Mouse (Mus musculus) forebrain, embryonic 16.5 days (tissue): ENCODE data around the gene Ptcd3. TPM values are rescaled to one million over a fixed set of nuclear protein-coding genes. Genes with fewer than 3 reads are reported as not detected.
A peak's percentile ranks its signal among the peaks of the same experiment; 100 is the strongest.
"Not testable (repeated sequence)": the region's sequence is repeated elsewhere in the genome, so short reads cannot be mapped to it uniquely, and the experiment has no call there.

ENCODE experiments used
- ATAC-seq: fragments of 200-750 bp; cut with Nextera tagmentation; 2 replicates; pipeline ENCODE4 v1.8.0; 2017; ENCODE audit warnings: mild to moderate bottlenecking, moderate library complexity
- H3K27ac ChIP-seq: fragments of 300-500 bp; sonication (generic); 2 replicates; pipeline ENCODE4 v1.5.1; 2014; ENCODE audit warnings: low read length, control low read depth
- H3K27me3 ChIP-seq: fragments of 300-500 bp; sonication (generic); replicated peaks from 2 replicates; pipeline ENCODE4 v1.6.1; 2014; ENCODE audit warnings: low read length; ENCODE audit not compliant: control insufficient read depth, insufficient read depth
- H3K36me3 ChIP-seq: fragments of 300-500 bp; sonication (generic); 2 replicates; pipeline ENCODE4 v1.6.1; 2014; ENCODE audit not compliant: control insufficient read depth, insufficient read depth
- H3K4me1 ChIP-seq: fragments of 300-500 bp; sonication (generic); replicated peaks from 2 replicates; pipeline ENCODE4 v1.6.1; 2014; ENCODE audit warnings: low read length; ENCODE audit not compliant: control insufficient read depth, insufficient read depth
- H3K4me2 ChIP-seq: fragments of 300-500 bp; sonication (generic); 2 replicates; pipeline ENCODE4 v1.6.1; 2014; ENCODE audit warnings: mild to moderate bottlenecking, low read length, control low read depth
- H3K4me3 ChIP-seq: fragments of 300-500 bp; sonication (generic); replicated peaks from 2 replicates; pipeline ENCODE4 v1.5.1; 2014; ENCODE audit warnings: mild to moderate bottlenecking, low read length, control low read depth
- H3K9ac ChIP-seq: fragments of 300-500 bp; sonication (generic); replicated peaks from 2 replicates; pipeline ENCODE4 v1.6.1; 2014; ENCODE audit warnings: low read depth, low read length, control low read depth
- H3K9me3 ChIP-seq: fragments of 300-500 bp; sonication (generic); 2 replicates; pipeline ENCODE4 v1.6.1; 2016; ENCODE audit warnings: low read length; ENCODE audit not compliant: control insufficient read depth
- WGBS: fragments of 180-500 bp; shearing (Covaris S2); extraction: QIAGEN DNeasy Blood & Tissue Kit; methylation state at CpG from one replicate; pipeline ENCODE4 v1.1.7; 2014; 5-methylcytosine and 5-hydroxymethylcytosine counted together
- polyA plus RNA-seq: library from polyadenylated mRNA; unstranded; fragments of >200 nt; fragmentation: Nextera tagmentation; extraction: Ambion mirVana; gene quantifications from 2 replicates; pipeline ENCODE4 v1.2.1, GENCODE M21; 2015

Gene Ptcd3
- polyA plus RNA-seq, 1 experiment from 2014 or later: 104 TPM

DNA sequence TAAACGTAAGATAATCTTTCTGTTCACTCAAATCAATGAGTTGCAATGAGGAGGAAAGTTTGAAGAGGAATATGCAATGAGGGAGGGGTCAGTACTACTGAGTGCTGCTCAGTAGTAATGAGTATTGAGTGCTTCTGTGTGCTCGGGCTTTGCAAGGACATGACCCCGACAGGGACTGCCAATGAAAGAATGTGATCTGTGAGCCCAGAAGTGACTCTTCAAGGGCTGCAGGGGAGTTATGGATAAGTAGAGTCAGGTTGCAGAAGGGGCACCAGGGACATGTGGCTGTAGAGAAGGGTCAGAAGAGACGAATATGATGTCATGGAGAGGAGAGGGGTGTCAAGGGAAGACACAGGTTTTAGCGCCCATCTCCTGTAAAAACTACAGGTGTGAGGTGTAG is 23.8 kb upstream of the Ptcd3 start:
- Histone ChIP-seq H3K36me3 (peaks cover 20% of the 10 kb centered on the region), H3K4me3 (no peak overlapping the region), H3K9ac (no peak overlapping the region), H3K4me1 (no peaks in the 10 kb centered on the region), H3K27me3 (no peaks in the 10 kb centered on the region), H3K4me2 (no peak overlapping the region), H3K27ac (no peak overlapping the region), H3K9me3 (no peaks in the 10 kb centered on the region)
- WGBS: 87% methylated on average over 5 of the region's 5 CpGs
- ATAC-seq: no peak

DNA sequence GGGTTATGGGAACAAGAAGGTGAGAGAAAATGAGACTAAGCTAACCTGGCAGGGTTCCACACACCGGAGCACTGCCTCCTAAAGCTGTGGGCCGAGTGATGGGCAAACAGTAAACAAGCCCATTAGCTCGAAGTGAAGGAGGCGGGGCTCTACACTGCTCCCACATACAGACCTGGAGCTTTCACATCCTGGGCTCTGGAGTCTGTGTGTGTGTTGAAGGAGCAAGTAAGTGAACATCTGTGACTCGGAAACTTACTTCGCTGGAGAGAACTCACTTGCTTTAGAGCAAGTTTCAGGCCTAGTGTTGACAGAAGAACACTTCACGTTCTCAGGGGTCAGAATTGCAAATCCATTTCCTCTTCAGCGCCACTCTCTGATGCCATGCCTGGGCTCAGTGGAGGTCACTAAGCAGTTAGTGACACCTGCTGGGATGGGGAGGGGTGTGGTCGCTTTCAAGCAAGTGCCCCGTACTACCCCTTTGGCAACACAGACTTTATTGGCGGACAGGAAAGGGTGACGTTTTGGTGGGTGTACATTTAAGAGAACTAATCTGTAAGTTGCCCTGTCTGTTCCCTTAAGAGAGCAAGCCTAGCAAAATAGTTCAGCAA is 22.4 kb upstream of the Ptcd3 start:
- H3K4me3 ChIP-seq: no peak overlapping the region
- no peak for ATAC-seq
- H3K9me3 ChIP-seq: no peaks in the 10 kb centered on the region
- no peaks in the 10 kb centered on the region for H3K27me3 ChIP-seq
- 81% methylated on average over 12 of the region's 12 CpGs for WGBS
- H3K36me3 ChIP-seq: peaks cover 19% of the 10 kb centered on the region
- no peak overlapping the region for H3K4me2 ChIP-seq
- H3K4me1 ChIP-seq: no peaks in the 10 kb centered on the region
- no peak overlapping the region for H3K9ac ChIP-seq
- H3K27ac ChIP-seq: no peak overlapping the region

DNA sequence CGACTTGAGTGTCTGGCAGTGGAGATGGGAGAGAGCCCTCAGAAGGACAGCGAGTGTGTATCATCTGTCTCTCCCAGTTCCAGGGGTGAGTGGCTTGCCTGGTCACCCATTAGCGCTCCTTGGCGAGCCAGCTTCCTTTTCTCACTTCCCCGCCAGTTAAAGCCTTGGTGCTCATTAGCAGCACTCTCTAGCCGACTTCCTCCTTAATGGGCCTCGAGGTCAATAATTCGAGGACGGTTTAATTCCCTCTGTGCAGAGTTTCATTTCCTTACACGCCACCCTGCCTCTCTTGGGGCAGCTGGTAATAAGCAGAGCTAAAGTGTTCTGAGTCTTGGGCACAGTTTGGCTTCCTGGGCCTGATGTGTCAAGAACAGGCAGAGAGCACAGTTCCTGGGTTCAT is 21.5 kb upstream of the Ptcd3 start:
- Histone ChIP-seq H3K27me3 (no peaks in the 10 kb centered on the region), H3K27ac (no peak overlapping the region), H3K4me2 (no peak overlapping the region), H3K9ac (no peak overlapping the region), H3K9me3 (no peaks in the 10 kb centered on the region), H3K36me3 (peaks cover 19% of the 10 kb centered on the region), H3K4me3 (no peak overlapping the region), H3K4me1 (no peaks in the 10 kb centered on the region)
- 89% methylated on average over 10 of the region's 10 CpGs for WGBS
- ATAC-seq: no peak

DNA sequence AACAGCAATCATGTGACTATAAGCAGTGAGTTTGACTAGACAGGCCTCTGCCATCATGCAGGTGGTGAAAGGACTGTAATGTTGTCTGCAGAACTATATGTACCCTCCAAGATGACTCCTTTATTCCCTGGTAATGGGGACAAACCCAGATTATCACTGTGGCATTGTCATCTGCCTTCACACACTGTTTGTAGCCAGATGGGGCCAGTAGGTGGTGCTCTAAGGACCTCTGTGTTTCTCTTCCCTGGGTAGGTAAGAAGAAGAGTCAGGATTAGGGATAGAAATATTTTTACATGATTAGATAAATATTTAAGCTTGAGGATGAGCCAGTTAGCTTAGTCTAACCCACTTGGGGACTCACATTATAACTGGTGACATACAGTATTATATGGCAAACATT is 19.4 kb upstream of the Ptcd3 start:
- Histone ChIP-seq H3K4me1 (no peaks in the 10 kb centered on the region), H3K4me2 (no peak overlapping the region), H3K4me3 (no peak overlapping the region), H3K9me3 (no peaks in the 10 kb centered on the region), H3K27ac (no peak overlapping the region), H3K27me3 (no peaks in the 10 kb centered on the region), H3K36me3 (peaks cover 18% of the 10 kb centered on the region), H3K9ac (no peak overlapping the region)
- ATAC-seq: peak; percentile 54; the same call in 1 of the 2 replicates

DNA sequence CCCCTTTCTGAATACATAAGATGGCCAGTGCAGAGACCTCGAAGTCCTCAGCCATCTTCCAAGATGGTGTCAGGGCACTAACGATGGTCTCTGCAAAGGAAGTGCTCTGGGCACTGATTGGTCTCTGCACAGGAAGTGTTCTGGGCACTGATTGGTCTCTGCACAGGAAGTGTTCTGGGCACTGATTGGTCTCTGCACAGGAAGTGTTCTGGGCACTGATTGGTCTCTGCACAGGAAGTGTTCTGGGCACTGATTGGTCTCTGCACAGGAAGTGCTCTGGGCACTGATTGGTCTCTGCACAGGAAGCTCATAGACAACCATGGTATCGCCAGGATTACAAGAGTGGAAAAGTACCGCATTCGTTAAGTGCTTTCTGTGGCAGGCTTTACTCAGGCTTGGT is 16.7 kb upstream of the Ptcd3 start:
- H3K9me3 ChIP-seq, H3K27me3 ChIP-seq, H3K9ac ChIP-seq, H3K4me1 ChIP-seq, H3K4me2 ChIP-seq, H3K27ac ChIP-seq, H3K4me3 ChIP-seq, ATAC-seq: not testable (repeated sequence)
- peaks cover 20% of the 10 kb centered on the region for H3K36me3 ChIP-seq
- 91% methylated on average over 5 of the region's 5 CpGs for WGBS

DNA sequence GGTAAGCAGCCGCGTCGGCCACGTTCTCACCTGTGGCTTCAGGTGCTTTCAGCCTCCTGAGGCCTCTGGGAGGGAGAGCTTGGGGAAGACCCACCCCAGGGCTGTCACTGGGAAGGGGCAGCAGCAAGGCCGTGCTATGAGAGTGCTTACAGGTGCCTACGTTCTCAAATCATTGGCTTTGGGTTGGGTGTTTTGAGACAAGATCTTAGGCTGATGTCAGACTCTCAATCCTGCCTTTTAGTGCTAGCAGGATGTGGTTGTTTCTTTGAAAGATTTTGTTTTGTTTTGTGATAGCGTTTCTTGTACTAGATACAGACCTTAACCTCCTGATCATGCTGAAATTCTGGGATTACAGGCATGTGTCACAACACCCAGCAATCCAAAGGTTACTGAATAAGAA is 12.2 kb upstream of the Ptcd3 start:
- Histone ChIP-seq H3K9me3 (no peaks in the 10 kb centered on the region), H3K36me3 (peaks cover 21% of the 10 kb centered on the region), H3K27me3 (no peaks in the 10 kb centered on the region), H3K27ac (no peak overlapping the region), H3K4me3 (no peak overlapping the region), H3K4me2 (no peak overlapping the region), H3K9ac (no peak overlapping the region), H3K4me1 (no peaks in the 10 kb centered on the region)
- 96% methylated on average over 7 of the region's 7 CpGs for WGBS
- ATAC-seq: no peak

DNA sequence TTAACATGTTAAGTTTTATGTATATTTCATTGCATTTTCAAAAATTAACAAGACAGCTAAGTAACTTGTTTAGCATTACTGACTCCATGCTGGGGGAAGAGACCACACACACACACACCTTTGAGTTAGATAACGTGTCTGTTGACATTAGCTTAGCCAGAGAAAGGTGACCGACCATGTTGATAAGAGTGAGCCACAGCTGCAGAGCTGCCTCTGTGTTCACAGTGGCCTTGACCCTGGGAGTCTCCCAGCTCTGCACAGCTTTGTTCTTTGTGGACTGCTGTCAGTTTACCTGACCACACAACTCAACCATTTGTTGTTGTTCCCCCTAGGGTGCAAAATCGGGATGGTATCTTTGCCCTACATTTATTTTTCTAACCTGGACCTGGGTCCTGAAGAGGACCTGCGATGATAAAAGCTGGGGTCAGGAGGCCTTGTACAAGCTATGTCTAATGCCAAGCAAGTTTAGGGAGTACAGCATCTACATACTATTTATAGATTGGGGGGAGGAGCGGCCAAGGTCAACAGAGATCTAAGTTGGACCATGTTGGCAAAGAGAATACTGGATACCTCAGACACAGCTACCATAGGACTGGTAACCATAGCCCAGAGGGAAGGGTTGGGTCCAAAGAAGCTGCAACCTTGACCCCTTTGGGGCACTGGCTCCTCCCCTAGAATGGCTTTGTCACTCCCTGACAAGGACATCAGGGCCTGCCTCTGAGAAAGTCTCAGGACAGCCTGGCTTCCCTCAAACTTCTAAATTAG is 3.3 kb upstream of the Ptcd3 start:
- H3K27me3 ChIP-seq: no peaks in the 10 kb centered on the region
- peaks cover 13% of the 10 kb centered on the region for H3K4me1 ChIP-seq
- WGBS: 84% methylated on average over 5 of the region's 5 CpGs
- no peak overlapping the region for H3K4me2 ChIP-seq
- no peak overlapping the region for H3K9ac ChIP-seq
- no peak overlapping the region for H3K4me3 ChIP-seq
- H3K36me3 ChIP-seq: no peaks in the 10 kb centered on the region; the same call in 1 of the 2 replicates
- H3K27ac ChIP-seq: no peak overlapping the region
- no peak for ATAC-seq
- H3K9me3 ChIP-seq: no peaks in the 10 kb centered on the region

DNA sequence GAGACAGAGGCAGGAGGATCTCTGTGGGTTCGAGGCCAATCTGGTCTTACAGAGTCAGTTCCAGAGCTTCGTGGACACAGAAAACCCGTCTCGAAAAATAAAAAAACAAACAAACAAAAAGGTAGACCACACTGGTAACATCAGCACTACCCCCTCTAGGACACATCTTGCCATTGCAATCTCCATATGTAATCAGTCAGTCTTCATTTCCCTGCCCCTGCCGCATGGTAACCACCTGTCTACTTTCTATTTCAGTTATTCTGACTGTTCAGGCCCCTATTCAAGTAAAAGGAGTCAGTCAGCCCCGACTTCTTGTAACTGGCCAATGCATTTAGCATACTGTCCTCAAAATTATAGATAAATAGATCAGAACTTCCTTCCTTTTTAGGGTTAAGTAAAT is 1.3 kb upstream of the Ptcd3 start:
- Histone ChIP-seq H3K27ac (no peak overlapping the region), H3K9me3 (no peaks in the 10 kb centered on the region), H3K4me1 (peaks cover 14% of the 10 kb centered on the region), H3K4me3 (peak overlapping the region; percentile 91), H3K36me3 (peaks cover 6% of the 10 kb centered on the region), H3K4me2 (peak overlapping the region; percentile 64), H3K27me3 (no peaks in the 10 kb centered on the region), H3K9ac (no peak overlapping the region)
- WGBS: 81% methylated on average over 6 of the region's 6 CpGs
- no peak for ATAC-seq

DNA sequence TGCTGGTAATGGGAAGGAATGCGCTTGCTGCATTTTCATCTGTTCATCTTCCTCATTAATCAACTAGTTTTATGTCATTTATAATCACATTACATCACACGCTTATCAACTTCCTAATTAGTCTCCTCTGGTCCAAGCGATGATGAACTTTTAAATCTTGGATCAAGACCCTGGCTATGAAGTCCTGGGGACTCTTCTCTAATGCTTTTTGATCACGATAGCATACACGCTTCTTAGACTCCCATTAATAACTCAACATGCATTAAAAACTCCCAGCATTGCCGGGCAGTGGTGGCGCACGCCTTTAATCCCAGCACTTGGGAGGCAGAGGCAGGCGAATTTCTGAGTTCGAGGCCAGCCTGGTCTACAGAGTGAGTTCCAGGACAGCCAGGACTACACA is 834 bp upstream of the Ptcd3 start:
- Histone ChIP-seq H3K27ac (peak overlapping the region; percentile 71; the same call in 1 of the 2 replicates), H3K4me1 (peaks cover 14% of the 10 kb centered on the region), H3K4me3 (peak overlapping the region; percentile 91), H3K27me3 (no peaks in the 10 kb centered on the region), H3K9ac (peak overlapping the region; percentile 55), H3K4me2 (peak overlapping the region; percentile 64), H3K9me3 (no peaks in the 10 kb centered on the region), H3K36me3 (peaks cover 8% of the 10 kb centered on the region)
- no peak for ATAC-seq
- 33% methylated on average over 10 of the region's 10 CpGs for WGBS
